Mouse (Mus musculus) skeletal muscle tissue, postnatal 0 days (tissue): ENCODE data around the gene 2310011J03Rik. TPM values are rescaled to one million over a fixed set of nuclear protein-coding genes. Genes with fewer than 3 reads are reported as not detected.

Source experiments
- microRNA-seq, 2 experiments: library from miRNA; unstranded; fragments of <30 nt; microRNA quantifications; one replicate each; pipeline ENCODE4; 2016
- polyA plus RNA-seq: library from polyadenylated mRNA; unstranded; fragments of >200 nt; fragmentation: Nextera tagmentation; extraction: Ambion mirVana; gene quantifications from 2 replicates; pipeline ENCODE4 v1.2.1, GENCODE M21; 2015

2310011J03Rik gene
- 23.0 and 30.4 TPM in 2 replicates for polyA plus RNA-seq

GRCm38 (mm10) chr10:80320340-80320760 lies at the start of gene 2310011J03Rik:
2310011J03Rik (minus strand) TSS chr10:80320537.

GRCm38 (mm10) chr10:80356001-80356682 lies 35.8 kb upstream of the 2310011J03Rik start, which contains the start of gene Plk5:
Plk5 (plus strand) TSS chr10:80356459.

GRCm38 (mm10) chr10:80348244-80348781 lies 28.0 kb upstream of the 2310011J03Rik start, which contains the start of gene Adamtsl5:
Adamtsl5 (minus strand) TSS chr10:80348412.

GRCm38 (mm10) chr10:80329273-80330081 lies 9.1 kb upstream of the 2310011J03Rik start, which contains the start of the genes Pcsk4 and Reep6:
Pcsk4 (minus strand) TSS chr10:80329498.
Reep6 (plus strand) TSS chr10:80329953.

GRCm38 (mm10) chr10:80295618-80296425 lies 24.5 kb downstream of the 2310011J03Rik start, which contains the start of gene Apc2:
Apc2 (plus strand) TSS chr10:80295977.

GRCm38 (mm10) chr10:80292251-80293146 lies 27.8 kb downstream of the 2310011J03Rik start, which contains the start of gene Rps15:
Rps15 (plus strand) TSS chr10:80292453.

Small RNAs within 50 kb of the gene (microRNA-seq; reads per million reads assigned to microRNA genes)
- 0.42 to 0.61 reads per million in 2 experiments for gene Mir6911

Other genes starting within 250 kb of the 2310011J03Rik start
- gene Sbno2, start 215.0 kb downstream of the 2310011J03Rik start, polyA plus RNA-seq, result 4.7 and 5.6 TPM in 2 replicates
- 13.9 and 16.6 TPM in 2 replicates for gene Stk11, start 204.7 kb downstream of the 2310011J03Rik start, polyA plus RNA-seq
- 1,084 and 1,218 TPM in 2 replicates for gene Atp5d, start 181.9 kb downstream of the 2310011J03Rik start, polyA plus RNA-seq
- gene Cbarp, start 179.7 kb downstream of the 2310011J03Rik start, polyA plus RNA-seq, result 0.37 and 0.73 TPM in 2 replicates
- gene Midn, start 172.3 kb downstream of the 2310011J03Rik start, polyA plus RNA-seq, result 6.1 and 8.5 TPM in 2 replicates
- gene Cirbp, start 154.6 kb downstream of the 2310011J03Rik start, polyA plus RNA-seq, result 202 and 207 TPM in 2 replicates
- 4.9 and 6.3 TPM in 2 replicates for gene 1600002K03Rik, start 147.6 kb downstream of the 2310011J03Rik start, polyA plus RNA-seq
- gene Efna2, start 141.1 kb downstream of the 2310011J03Rik start, polyA plus RNA-seq, result 3.7 and 4.3 TPM in 2 replicates
- gene Mum1, start 94.1 kb downstream of the 2310011J03Rik start, polyA plus RNA-seq, result 44.5 and 52.6 TPM in 2 replicates
- 696 and 892 TPM in 2 replicates for gene Ndufs7, start 71.4 kb downstream of the 2310011J03Rik start, polyA plus RNA-seq
- gene Gamt, start 59.5 kb downstream of the 2310011J03Rik start, polyA plus RNA-seq, result 487 and 520 TPM in 2 replicates
- gene Dazap1, start 59.1 kb downstream of the 2310011J03Rik start, polyA plus RNA-seq, result 25.6 and 28.9 TPM in 2 replicates
- gene Rps15, start 28.1 kb downstream of the 2310011J03Rik start, polyA plus RNA-seq, result 529 and 552 TPM in 2 replicates
- 0.19 and 0.21 TPM in 2 replicates for gene Apc2, start 24.6 kb downstream of the 2310011J03Rik start, polyA plus RNA-seq
- gene Pcsk4, start 9.0 kb upstream of the 2310011J03Rik start, polyA plus RNA-seq, result 2.4 and 4.2 TPM in 2 replicates
- 3.6 and 16.4 TPM in 2 replicates for gene Reep6, start 9.4 kb upstream of the 2310011J03Rik start, polyA plus RNA-seq
- gene Adamtsl5, start 27.9 kb upstream of the 2310011J03Rik start, polyA plus RNA-seq, result 12.6 and 13.8 TPM in 2 replicates
- gene Plk5, start 35.9 kb upstream of the 2310011J03Rik start, polyA plus RNA-seq, result 0.14 and 0.23 TPM in 2 replicates
- 2.8 and 3.6 TPM in 2 replicates for gene Mex3d, start 67.1 kb upstream of the 2310011J03Rik start, polyA plus RNA-seq
- gene Mbd3, start 79.0 kb upstream of the 2310011J03Rik start, polyA plus RNA-seq, result 82.3 and 101 TPM in 2 replicates
- gene Uqcr11, start 86.3 kb upstream of the 2310011J03Rik start, polyA plus RNA-seq, result 1,315 and 1,562 TPM in 2 replicates
- 28.8 and 33.8 TPM in 2 replicates for gene Tcf3, start 113.1 kb upstream of the 2310011J03Rik start, polyA plus RNA-seq
- not detected in 2 replicates for gene Onecut3, start 174.3 kb upstream of the 2310011J03Rik start, polyA plus RNA-seq
- gene Atp8b3, start 218.6 kb upstream of the 2310011J03Rik start, polyA plus RNA-seq, result 0.05 TPM in 1 of 2 replicates, not detected in the other
- 7.3 TPM in 2 replicates for gene Rexo1, start 241.0 kb upstream of the 2310011J03Rik start, polyA plus RNA-seq